Mouse (Mus musculus) intestine, embryonic 14.5 days (tissue): ENCODE measurements around the gene 4930452B06Rik. TPM values are rescaled to one million over a fixed set of nuclear protein-coding genes. Genes with fewer than 3 reads are reported as not detected.

Source experiments
- ATAC-seq: fragments of 200-750 bp; cut with Nextera tagmentation; replicated peaks from 2 replicates; pipeline ENCODE4 v1.8.0; 2017; ENCODE audit warnings: low read depth, moderate number of reproducible peaks, moderate TSS enrichment, moderate library complexity; ENCODE audit not compliant: low FRiP score, low TSS enrichment
- DNase-seq: peaks from one replicate; pipeline ENCODE4 v3.0.0-alpha.2; 2018; ENCODE audit warnings: low spot score
- H3K27ac ChIP-seq: fragments of 300-500 bp; sonication (generic); 2 replicates; pipeline ENCODE4 v1.5.1; 2014; ENCODE audit warnings: low read depth, mild to moderate bottlenecking, control low read depth
- H3K27me3 ChIP-seq: fragments of 300-500 bp; sonication (generic); replicated peaks from 2 replicates; pipeline ENCODE4 v1.6.1; 2014; ENCODE audit warnings: low read length, control low read depth; ENCODE audit not compliant: control insufficient read depth, insufficient read depth
- H3K36me3 ChIP-seq: fragments of 300-500 bp; sonication (generic); 2 replicates; pipeline ENCODE4 v1.6.1; 2014; ENCODE audit warnings: low read length, control low read depth; ENCODE audit not compliant: control insufficient read depth, insufficient read depth
- H3K4me1 ChIP-seq: fragments of 300-500 bp; sonication (generic); replicated peaks from 2 replicates; pipeline ENCODE4 v1.6.1; 2014; ENCODE audit warnings: low read length, control low read depth, mixed read lengths; ENCODE audit not compliant: control insufficient read depth, insufficient read depth
- H3K4me2 ChIP-seq: fragments of 300-500 bp; sonication (generic); 2 replicates; pipeline ENCODE4 v1.6.1; 2014; ENCODE audit warnings: low read length
- H3K4me3 ChIP-seq: fragments of 300-500 bp; sonication (generic); 2 replicates; pipeline ENCODE4 v1.5.1; 2014; ENCODE audit warnings: low read depth, low read length, control low read depth, mixed read lengths
- H3K9ac ChIP-seq: fragments of 300-500 bp; sonication (generic); 2 replicates; pipeline ENCODE4 v1.6.1; 2014; ENCODE audit warnings: mild to moderate bottlenecking, low read length
- H3K9me3 ChIP-seq: fragments of 300-500 bp; sonication (generic); 2 replicates; pipeline ENCODE4 v1.6.1; 2016; ENCODE audit warnings: low read length, control low read depth; ENCODE audit not compliant: control insufficient read depth
- WGBS: fragments of 180-500 bp; shearing (Covaris S2); extraction: QIAGEN DNeasy Blood & Tissue Kit; methylation state at CpG from one replicate; pipeline ENCODE4 v1.1.7; 2014; 5-methylcytosine and 5-hydroxymethylcytosine counted together
- polyA plus RNA-seq: library from polyadenylated mRNA; unstranded; fragments of >200 nt; fragmentation: Nextera tagmentation; extraction: Ambion mirVana; gene quantifications from 2 replicates; pipeline ENCODE4 v1.2.1, GENCODE M21; 2014

The 4930452B06Rik gene
- 8.3 and 9.4 TPM in 2 replicates for polyA plus RNA-seq

GRCm38 (mm10) chr14:8665636-8666411 lies at the start of gene 4930452B06Rik:
TSS of gene 4930452B06Rik (minus strand) at chr14:8666240.
- Histone ChIP-seq H3K4me3 (peak within 1 kb of the TSS; percentile 59), H3K9me3 (no peaks in the 10 kb centered on the region), H3K27me3 (no peaks in the 10 kb centered on the region), H3K4me2 (peak within 1 kb of the TSS; percentile 82), H3K4me1 (no peaks in the 10 kb centered on the region), H3K27ac (no peak within 1 kb of the TSS), H3K36me3 (no peaks in the 10 kb centered on the region), H3K9ac (peak within 1 kb of the TSS; percentile 74)
- DNase-seq = peak; percentile 86
- peak; percentile 99 for ATAC-seq
- 2% methylated on average over 45 of the region's 45 CpGs for WGBS

DNA sequence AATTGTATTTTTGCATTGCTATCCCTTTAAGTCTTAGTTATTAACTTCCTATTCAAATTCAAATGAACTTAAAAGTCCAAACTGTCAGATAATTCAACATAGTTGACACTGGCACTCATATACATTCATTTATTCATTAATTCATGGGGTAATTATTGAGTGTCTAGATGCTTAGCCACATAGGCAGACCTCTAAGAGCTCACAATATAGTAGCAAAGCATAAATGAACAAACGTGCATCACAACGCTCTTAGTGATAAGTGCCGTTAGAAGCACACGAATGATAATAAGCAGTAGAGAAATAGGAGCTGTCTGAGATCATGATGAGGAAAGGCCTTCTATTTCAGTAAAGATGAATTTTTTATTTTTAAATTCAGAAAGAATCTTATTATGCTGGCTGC lies 46.6 kb upstream of the 4930452B06Rik start:
- Histone ChIP-seq H3K36me3 (no peaks in the 10 kb centered on the region), H3K9ac (no peak overlapping the region), H3K4me3 (no peak overlapping the region), H3K4me2 (no peak overlapping the region), H3K27me3 (no peaks in the 10 kb centered on the region), H3K27ac (no peak overlapping the region), H3K4me1 (no peaks in the 10 kb centered on the region), H3K9me3 (no peaks in the 10 kb centered on the region)
- 93% methylated on average over 4 of the region's 4 CpGs for WGBS
- ATAC-seq (no peak), DNase-seq (no peak)

DNA sequence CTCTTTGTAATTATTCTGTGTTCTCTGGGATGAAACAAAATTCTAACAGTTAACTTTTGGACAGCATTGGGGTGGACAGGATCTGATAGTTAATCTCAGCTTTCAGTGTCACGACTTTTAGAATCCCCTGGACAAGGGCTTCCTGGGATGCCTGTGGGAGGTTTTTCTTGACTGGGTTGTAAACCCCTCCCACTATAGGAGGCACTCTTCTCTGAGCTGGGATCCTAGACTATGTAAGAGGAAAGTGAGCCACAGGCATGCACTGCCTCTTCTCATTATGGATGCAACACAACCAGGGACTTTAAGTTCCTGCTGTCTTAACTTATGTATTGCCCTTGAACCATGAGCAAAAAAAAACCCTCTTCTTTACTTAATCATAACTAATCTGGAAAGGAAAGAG lies 23.4 kb upstream of the 4930452B06Rik start:
- H3K36me3 ChIP-seq = no peaks in the 10 kb centered on the region
- H3K4me3 ChIP-seq = no peak overlapping the region
- H3K4me2 ChIP-seq = no peak overlapping the region
- H3K27ac ChIP-seq = no peak overlapping the region
- no peaks in the 10 kb centered on the region for H3K27me3 ChIP-seq
- H3K9me3 ChIP-seq = no peaks in the 10 kb centered on the region
- ATAC-seq = no peak
- H3K4me1 ChIP-seq = no peaks in the 10 kb centered on the region
- no peak overlapping the region for H3K9ac ChIP-seq
- no peak for DNase-seq
- 18% methylated on average over 1 of the region's 1 CpGs for WGBS

GRCm38 (mm10) chr14:8688462-8688861 lies 22.4 kb upstream of the 4930452B06Rik start:
- 43% methylated on average over 1 of the region's 1 CpGs for WGBS
- Histone ChIP-seq H3K4me3 (no peak overlapping the region), H3K27me3 (no peaks in the 10 kb centered on the region), H3K27ac (no peak overlapping the region), H3K9ac (no peak overlapping the region), H3K9me3 (no peaks in the 10 kb centered on the region), H3K4me2 (no peak overlapping the region), H3K36me3 (no peaks in the 10 kb centered on the region), H3K4me1 (no peaks in the 10 kb centered on the region)
- DNase-seq = no peak
- ATAC-seq = no peak

DNA sequence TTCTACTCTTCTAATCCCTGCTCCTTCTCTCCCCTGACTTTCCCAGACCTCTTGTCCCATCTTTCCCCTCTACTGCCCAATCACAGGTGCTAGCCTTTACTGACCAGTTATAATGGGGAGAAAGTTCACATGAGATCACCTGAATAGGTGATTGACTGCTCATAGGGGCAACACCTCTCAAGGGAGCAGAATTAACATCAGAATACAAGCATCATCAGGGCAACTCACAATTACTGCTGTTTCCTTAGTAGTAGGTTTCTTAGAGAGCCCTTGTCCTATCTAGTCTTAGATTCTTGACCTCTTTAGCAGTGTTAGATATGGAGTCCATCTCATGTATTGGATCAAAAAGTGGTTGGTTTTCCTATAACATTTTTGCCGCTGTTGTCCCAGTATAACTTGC lies 20.1 kb upstream of the 4930452B06Rik start:
- ATAC-seq (no peak), DNase-seq (no peak)
- 93% methylated on average over 1 of the region's 1 CpGs for WGBS
- H3K27me3 ChIP-seq = no peaks in the 10 kb centered on the region
- H3K4me2 ChIP-seq = no peak overlapping the region
- H3K36me3 ChIP-seq = no peaks in the 10 kb centered on the region
- no peaks in the 10 kb centered on the region for H3K9me3 ChIP-seq
- H3K9ac ChIP-seq = no peak overlapping the region
- no peak overlapping the region for H3K27ac ChIP-seq
- H3K4me1 ChIP-seq = no peaks in the 10 kb centered on the region
- no peak overlapping the region for H3K4me3 ChIP-seq

DNA sequence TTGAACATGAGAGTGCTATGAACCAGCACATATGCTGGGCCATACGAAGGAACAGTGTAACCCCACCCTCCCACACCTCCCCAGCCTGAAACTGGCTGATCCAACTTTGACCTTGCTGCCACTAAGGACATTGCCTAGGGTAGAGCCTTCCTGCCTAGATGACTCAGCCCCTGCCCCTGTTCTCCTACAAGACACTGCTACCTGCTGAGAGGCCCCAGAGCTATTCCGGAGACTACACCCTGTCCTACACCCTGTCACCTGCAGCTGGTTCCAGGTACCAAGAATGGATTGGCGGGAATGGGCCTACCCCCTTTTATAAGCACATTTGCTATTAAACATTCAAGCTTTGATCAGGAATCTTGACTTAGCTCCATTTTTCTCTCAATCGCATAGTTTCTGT lies 13.9 kb upstream of the 4930452B06Rik start:
- Histone ChIP-seq H3K4me2 (no peak overlapping the region), H3K36me3 (no peaks in the 10 kb centered on the region), H3K9ac (no peak overlapping the region), H3K9me3 (no peaks in the 10 kb centered on the region), H3K4me1 (no peaks in the 10 kb centered on the region), H3K4me3 (no peak overlapping the region), H3K27ac (no peak overlapping the region), H3K27me3 (no peaks in the 10 kb centered on the region)
- no peak for ATAC-seq
- DNase-seq = no peak
- 88% methylated on average over 4 of the region's 4 CpGs for WGBS

DNA sequence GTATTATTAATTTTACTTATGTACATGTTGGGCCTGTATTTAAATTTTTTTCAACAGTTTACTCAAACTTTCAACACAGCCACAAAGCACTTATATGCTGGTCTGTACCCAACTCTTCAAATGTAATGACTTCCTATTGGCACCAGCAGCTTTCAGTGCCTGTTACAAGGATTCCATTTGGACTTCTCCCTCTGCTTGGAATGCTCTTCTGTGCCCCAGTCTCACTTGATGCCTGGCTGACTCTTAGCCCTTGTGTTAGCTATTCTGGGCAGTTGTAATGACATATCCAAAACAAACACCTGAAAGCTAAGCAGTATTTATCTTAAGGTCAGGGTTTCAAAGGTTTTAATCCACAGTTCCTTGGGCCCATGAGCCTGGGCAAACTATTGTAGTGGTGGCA lies 5.7 kb downstream of the 4930452B06Rik start:
- ATAC-seq = no peak
- no peak for DNase-seq
- no peak overlapping the region for H3K9ac ChIP-seq
- no peaks in the 10 kb centered on the region for H3K9me3 ChIP-seq
- H3K36me3 ChIP-seq = no peaks in the 10 kb centered on the region
- H3K4me1 ChIP-seq = no peaks in the 10 kb centered on the region
- no peak overlapping the region for H3K27ac ChIP-seq
- H3K4me3 ChIP-seq = no peak overlapping the region
- no peak overlapping the region for H3K4me2 ChIP-seq
- no peaks in the 10 kb centered on the region for H3K27me3 ChIP-seq

GRCm38 (mm10) chr14:8641650-8642279 lies 24.3 kb downstream of the 4930452B06Rik start:
- H3K9me3 ChIP-seq = no peaks in the 10 kb centered on the region
- DNase-seq (no peak), ATAC-seq (no peak)
- H3K4me2 ChIP-seq = no peak overlapping the region
- H3K27ac ChIP-seq = no peak overlapping the region
- H3K4me1 ChIP-seq = no peaks in the 10 kb centered on the region
- no peaks in the 10 kb centered on the region for H3K27me3 ChIP-seq
- H3K4me3 ChIP-seq = no peak overlapping the region
- no peak overlapping the region for H3K9ac ChIP-seq
- no peaks in the 10 kb centered on the region for H3K36me3 ChIP-seq
- 73% methylated on average over 9 of the region's 9 CpGs for WGBS

- Histone ChIP-seq H3K4me1 (no peaks in the 10 kb centered on the region), H3K27ac (no peak overlapping the region), H3K36me3 (no peaks in the 10 kb centered on the region), H3K9me3 (no peaks in the 10 kb centered on the region), H3K4me2 (no peak overlapping the region), H3K9ac (no peak overlapping the region), H3K4me3 (no peak overlapping the region), H3K27me3 (no peaks in the 10 kb centered on the region)
- WGBS = 87% methylated on average over 6 of the region's 6 CpGs
- no peak for DNase-seq
- no peak for ATAC-seq
These were observed 33.8 kb downstream of the 4930452B06Rik start for GRCm38 (mm10) chr14:8632211-8632610.
